Mouse (Mus musculus) retina, embryonic 14.5 days (tissue): Measurements from ENCODE around the gene Gm29797.
A peak's percentile ranks its signal among the peaks of the same experiment; 100 is the strongest.

Experiments
- DNase-seq: peaks from one replicate; pipeline ENCODE4 v3.0.0-alpha.2; 2015; ENCODE audit warnings: low spot score

The Gm29797 gene

DNA sequence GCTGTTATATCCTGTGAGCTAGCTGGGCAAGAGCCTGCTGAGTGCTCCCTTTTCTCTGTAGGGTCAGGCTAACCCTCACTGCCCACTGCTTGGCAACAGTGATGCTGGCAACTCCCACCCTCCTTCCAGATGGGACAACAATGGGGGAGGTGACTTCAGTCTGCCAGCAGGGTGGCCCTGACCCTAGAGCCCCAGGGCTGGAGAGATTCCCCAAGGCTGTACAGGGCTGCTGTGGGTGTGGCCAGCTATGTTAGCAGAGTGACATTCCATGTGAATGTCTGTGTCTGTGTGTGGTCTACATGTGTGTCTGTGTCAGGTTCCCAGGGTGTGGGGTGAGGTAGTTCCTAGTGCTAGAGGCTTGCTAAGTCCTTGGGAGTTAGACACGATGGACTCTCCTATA lies 16.7 kb downstream of the Gm29797 start:
- peak; percentile 55 for DNase-seq

- no peak for DNase-seq
These were observed 18.1 kb downstream of the Gm29797 start for GRCm38 (mm10) chr2:181674934-181675333.

- DNase-seq, result peak; percentile 68
These were observed 18.6 kb downstream of the Gm29797 start for GRCm38 (mm10) chr2:181675454-181675853.

DNA sequence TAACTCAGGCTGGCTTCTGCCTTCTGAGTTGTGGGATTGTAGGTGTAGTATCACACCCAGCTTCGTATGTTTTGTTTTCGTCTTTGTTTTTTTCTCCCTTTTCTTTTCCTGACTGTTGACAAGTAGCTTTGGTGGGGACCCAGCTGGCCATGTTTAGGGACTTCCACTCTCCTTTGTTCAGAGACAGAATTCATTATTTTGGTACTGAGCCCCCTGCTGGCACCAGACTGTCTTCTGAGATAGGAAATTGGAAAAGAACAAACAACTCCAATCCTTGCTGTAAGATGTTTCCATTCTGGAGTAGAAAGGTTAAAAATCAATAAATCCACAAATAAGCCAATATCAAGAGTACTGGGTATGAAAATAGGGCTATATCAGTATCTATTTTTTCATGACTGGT lies 19.6 kb downstream of the Gm29797 start:
- DNase-seq, result peak; percentile 51

DNA sequence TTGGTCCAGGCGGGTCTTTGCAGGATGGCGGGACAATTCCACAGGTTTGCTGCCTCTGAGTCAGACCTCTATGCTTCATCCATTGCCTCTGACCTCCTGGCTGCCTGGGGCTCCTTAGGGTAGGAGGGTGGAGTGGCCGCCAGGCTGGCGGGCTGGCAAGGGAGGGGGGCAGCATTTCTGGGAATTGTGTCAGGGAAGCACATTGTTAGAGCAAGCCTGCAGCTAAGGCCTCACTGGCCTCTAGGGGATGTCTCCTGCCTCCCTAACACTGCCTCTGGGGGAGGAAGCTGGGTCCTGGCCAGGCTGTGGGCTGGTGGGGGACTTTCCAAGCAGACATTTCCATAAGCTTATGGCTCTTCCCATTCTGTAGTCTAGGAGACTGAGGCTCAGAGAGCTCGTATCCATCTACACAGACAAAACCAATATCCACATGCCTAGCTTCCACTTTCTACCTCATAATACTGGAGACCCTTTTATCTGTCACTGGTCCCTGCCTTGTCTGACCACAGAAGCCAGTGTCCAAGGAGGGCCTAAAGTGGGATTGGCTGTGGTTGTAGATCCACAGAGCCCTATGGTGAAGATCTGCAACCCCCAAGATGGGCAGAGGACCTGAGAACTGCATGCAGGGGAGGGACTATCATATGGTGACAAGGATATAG lies 20.4 kb downstream of the Gm29797 start:
- no peak for DNase-seq

GRCm38 (mm10) chr2:181677755-181678098 lies 20.9 kb downstream of the Gm29797 start:
- DNase-seq, result no peak

DNA sequence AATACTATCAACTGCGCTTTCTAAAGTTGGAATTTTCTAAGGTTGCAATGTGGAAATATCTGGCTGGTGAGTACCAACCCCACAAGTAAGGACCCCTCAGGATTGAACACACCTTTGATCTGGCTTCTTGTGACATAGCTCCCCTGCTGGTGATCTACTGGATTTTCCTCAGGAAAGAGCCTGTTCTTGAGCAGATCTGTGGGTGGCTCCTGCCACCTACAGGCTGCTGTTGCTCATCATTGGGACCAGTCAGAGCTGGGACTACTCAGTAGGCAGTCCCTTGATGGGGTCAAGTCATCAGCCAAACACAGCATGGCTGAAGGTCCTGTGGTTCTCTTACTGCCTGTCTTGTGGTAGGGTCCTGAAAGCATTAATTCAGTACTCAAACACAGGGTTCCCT lies 21.9 kb downstream of the Gm29797 start:
- DNase-seq, result peak; percentile 90

- peak; percentile 73 for DNase-seq
These were observed 23.3 kb downstream of the Gm29797 start, which contains the start of gene Tcea2 for GRCm38 (mm10) chr2:181679951-181680715. Tcea2 (plus strand) TSS chr2:181680310.

- DNase-seq, result no peak
These were observed 23.9 kb downstream of the Gm29797 start for GRCm38 (mm10) chr2:181680716-181681117.

- DNase-seq, result no peak
These were observed 25.1 kb downstream of the Gm29797 start for GRCm38 (mm10) chr2:181681978-181682377.

DNA sequence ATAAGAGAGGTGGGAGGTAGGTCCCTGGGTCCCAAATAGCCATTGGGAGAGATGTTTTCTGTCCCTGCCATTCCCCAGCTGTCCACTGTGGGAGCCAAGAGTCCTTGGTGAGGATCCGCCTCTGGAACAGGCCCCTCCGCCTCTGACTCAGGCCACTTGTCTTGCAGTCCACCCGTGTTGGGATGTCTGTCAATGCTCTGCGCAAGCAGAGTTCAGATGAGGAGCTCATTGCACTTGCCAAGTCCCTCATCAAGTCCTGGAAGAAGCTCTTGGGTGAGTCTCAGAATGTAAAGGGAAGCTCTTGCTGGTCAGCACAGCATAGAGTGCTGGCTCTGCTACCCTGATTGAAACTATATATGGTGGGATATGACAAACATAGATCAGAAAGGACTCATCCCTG lies 26.5 kb downstream of the Gm29797 start:
- no peak for DNase-seq

- no peak for DNase-seq
These were observed 27.9 kb downstream of the Gm29797 start for GRCm38 (mm10) chr2:181684713-181685112.

DNA sequence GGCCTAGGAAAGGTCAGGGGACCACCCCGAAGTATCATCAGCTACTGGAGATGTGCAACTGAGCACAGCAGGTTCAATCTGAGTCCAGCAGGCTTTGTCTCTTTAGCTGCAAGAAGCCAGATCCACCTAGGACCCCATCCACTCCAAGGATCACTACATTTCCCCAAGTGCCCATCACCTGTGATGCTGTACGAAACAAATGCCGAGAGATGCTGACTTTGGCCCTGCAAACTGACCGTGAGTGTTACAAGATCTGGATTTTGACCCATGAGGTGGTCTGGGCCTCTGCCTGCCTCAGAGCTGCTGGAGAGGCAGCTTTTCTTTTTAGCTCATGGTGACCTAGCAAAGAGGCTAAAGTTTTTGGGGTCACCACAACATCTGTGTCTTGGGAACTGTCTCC lies 28.9 kb downstream of the Gm29797 start:
- DNase-seq, result no peak

DNA sequence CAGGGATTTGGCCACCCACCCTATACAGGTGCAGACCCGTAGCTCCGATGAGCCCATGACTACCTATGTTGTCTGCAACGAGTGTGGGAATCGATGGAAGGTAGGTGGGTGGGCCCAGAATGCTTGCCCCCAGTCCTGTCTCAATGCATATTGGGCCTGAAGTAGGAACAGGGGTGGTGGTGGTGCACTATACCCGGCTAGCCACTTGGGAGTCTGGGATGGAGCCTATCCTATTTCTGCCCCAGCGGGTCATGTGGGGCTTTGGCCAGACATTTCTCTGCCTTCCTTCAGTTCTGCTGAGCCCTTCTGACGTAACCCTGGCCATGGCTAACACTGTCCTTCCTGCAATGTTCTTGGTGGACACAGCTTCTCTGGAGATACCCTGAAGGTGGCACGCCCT lies 30.8 kb downstream of the Gm29797 start:
- DNase-seq, result no peak

DNA sequence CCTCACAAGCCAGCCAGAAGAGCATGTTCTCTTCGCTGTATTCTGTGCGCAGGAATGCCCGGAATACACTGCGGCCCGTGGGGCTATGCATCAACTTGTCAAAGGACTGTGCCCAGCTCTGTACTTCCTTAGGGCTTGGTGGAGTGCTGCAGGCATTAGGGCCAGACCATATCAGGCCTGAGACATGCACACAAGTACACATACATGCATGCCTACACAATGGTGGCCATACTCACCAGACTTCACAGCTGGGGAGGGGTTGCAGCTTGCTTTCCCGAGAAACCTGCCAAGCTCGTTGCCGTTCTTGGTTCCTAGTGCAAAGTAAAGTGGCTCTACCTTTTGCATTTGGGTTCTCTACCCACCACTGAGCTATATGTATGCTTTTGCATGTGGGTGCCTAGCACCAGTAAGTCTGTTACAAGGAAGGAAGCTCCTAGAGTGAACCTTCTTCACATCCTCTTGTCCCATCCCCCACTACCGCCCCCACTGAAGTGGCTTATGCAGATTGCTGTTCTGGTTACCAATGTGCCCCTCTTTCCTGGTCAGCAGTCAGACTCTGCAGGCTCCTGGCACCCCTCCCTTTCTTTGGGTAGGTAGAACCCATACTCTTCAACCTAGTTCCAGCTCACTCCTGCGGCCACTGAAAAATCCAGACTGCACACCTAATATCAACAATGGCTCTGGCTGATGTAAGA lies 32.8 kb downstream of the Gm29797 start:
- DNase-seq, result no peak

DNA sequence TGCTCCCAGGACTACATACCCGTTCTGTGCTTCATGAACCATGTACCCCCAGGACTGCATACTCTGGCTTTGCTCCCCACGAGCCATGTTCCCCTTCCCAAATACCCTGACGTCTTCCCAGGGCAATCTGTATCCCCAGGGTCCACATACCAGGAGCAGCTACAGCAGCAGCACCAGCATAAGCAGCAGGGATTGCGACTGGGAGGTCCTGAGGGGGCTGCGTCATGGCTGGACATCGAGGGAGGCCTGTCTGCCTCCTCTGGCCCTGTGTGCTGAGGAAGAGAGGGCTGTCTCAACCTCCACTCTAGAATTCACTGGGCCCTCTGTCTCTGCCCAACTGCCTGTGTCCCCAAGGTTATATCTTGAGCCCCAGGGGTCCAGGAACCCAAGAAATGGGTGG lies 34.2 kb downstream of the Gm29797 start:
- no peak for DNase-seq

DNA sequence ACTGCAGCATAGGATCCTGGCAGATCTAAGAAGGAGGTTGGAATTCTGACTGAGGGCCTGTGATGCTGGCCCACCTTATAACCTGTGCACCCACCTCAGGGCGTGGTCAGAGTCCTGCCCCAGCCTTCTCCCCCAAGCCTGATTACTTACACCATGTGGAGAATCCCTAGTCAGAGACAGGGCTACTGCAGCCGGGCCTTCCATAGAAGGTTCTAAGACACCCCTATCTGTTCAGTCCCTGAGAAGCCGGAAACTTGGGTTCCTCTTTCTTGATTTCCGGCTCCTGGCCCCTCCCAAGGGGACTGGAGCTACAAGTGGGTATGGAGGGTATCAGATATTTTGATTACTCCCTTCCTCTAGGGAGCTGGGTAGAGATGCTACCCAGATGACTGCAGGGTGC lies 34.7 kb downstream of the Gm29797 start:
- no peak for DNase-seq

- no peak for DNase-seq
These were observed 35.5 kb downstream of the Gm29797 start for GRCm38 (mm10) chr2:181692304-181692703.

DNA sequence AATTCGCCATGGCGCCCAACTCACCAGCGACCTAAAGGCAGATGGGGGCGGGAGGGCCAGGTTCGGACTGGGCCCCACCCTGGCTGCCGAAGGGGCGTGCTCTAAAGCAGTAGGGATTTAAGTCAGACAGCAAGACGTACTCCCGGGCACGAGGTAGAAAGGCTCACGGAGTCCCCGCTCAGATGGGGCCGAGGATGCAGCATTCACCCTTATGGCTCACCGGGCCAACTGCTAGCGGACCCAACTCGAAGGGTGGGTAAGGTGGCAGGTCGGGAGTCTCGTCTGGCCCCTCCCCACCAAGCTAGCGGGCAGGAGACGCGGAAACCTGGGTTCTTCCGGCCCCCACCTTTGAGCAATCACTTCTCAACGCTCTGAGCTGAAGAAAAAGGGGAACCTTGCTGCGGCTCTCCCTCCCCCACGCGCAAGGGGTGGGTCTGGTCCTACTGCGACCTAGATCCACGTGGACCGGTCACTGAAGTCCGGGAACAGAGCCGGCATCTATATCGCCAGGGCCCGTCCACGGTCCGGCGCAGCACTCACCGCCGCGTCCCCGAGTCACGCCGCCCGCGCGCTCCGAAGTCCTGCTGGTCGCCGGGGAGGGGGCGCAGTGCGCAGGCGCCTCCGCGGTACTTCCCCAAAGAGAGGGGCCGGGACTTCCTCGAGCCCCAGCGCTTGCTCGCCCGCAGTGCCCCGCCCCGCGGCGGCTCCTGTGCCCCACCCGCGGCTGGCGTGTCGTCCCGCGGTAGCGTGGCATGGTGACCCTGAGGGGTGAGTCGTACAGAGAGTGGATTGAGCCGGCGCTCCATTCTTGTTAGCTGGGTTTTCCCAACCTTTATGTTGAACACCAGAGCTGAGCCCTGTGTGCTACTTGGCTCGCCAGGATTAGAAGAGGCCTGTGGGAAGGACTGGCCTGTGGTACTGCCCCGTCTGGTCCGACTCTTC lies 36.8 kb downstream of the Gm29797 start, which contains the start of gene Rgs19:
TSS of gene Rgs19 (minus strand) at position 639 of the 942 bp plus-strand sequence.
- DNase-seq, result peak; percentile 77

DNA sequence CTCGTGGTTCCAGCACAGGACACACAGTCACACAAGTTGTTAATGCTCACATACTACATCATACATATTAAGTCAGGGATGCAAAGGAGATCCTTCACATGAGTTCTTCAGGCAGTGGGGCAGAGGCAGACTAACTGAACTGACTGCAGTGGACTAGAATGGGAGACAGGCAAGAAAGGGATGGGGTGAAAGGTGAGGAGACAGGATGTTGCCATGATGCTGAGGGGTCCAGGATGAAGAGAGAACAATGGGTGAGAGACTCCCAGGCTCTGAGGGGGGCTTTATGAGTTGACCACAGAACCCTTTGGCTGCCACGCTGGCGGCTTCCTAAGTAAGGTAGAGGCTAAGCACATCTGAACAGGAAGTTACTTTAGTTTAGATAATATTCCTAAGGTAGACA lies 37.7 kb downstream of the Gm29797 start:
- DNase-seq, result no peak

DNA sequence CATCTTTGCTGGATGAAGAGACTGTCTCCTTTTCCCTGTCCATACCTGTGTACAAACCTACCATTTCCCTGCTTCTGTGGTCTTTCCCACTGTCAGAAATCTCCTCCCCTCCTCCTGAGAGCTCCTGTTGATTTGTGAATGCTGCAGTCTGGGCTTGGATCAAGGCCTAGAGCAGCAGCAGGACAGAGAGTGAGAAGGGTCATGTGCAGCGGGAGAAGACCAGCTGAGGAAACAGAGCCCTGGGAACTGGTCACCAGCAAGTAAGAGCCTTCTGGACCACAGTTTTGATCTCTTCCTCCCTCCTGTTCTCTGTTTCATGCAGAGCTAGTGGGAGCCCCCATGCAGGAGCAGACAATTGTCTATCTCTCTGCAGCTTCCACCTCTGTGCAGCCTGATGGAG lies 38.9 kb downstream of the Gm29797 start:
- DNase-seq, result no peak
